Mouse (Mus musculus) kidney, postnatal 4 days (tissue): ENCODE measurements around the gene Fam69a.

Experiments used
- DNase-seq, 2 experiments: peaks; one replicate each; pipeline ENCODE4 v3.0.0; 2021; ENCODE audit warnings: mixed read lengths in 2 of 2

Gene Fam69a

DNA sequence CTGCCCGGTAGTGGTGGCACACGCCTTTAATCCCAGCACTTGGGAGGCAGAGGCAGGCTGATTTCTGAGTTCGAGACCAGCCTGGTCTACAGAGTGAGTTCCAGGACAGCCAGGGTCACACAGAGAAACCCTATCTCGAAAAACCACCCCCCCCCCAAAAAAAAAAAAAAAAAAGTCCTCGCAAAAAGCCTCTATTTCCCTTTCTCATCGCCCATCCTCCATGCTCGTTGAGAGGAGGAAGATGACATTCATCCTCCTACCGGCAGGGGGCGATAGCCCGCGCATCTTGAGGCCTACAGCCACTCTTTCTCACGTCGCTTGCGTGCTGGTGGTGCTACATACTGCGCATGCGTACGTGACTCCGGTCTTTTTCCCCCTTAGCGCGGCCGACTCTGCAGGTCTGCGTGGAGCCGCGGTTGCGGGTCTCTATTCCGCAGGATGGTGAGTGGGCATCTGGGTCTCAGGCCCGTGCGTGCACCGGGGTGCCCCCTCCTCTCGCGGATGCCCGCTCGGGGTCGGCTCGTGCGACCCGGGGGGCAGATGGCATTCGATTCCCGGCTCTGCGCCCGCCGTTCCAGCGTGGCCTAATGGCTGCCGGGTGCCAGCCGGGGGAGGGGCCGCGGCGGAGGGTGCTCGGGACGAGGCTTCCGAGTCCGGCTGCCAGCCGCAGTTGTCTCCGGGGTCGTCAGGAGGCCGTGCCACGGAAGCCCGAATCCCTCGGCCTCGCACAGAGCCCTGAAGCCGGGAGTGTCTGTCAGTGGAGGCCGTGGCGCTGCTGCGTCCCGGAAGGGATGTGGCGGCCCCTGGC, 86.5 kb downstream of the Fam69a start, which contains the start of gene Rpl5:
Gene Rpl5, plus strand, starts transcription at position 297 of the 808 bp plus-strand sequence.
- DNase-seq, result peak; percentile 97

DNA sequence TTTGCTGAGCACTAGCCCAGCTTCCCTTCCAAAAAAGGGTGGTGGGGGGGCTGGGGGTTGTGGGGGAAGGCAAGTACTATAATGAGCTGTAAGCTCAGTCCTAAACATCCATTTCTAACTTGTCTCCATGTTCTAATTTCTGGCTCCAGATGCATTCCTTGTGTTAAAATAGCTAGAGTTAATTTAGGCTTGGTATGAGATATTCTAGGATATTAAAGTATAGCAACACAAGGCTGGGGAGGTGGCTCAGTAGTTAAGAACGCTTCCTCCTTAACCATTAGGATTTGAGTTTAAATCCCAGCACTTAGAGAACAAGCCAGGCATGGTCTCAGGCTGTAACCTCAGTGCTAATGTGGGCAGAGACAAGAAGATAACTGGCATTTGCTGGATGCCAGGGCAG, 90.6 kb downstream of the Fam69a start:
- no peak for DNase-seq

DNA sequence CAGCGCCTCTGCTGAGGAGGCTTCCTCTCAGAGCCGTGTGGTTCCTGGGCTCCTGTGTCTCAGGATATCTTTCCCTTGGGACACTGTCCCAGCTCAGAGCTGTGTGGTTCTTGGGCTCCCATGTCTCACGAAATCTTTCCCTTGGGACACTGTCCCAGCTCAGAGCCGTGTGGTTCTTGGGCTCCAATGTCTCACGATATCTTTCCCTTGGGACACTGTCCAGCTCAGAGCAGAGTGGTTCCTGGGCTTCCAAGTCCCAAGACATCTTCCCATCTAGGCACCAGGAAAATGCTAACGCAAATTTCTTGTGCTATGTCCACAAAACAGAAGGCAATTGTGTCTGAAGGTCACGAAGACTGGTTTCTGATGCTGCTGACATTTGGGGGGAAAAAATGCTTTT, 92.2 kb downstream of the Fam69a start:
- peak in 1 of 2 experiments; percentile 16 for DNase-seq

DNA sequence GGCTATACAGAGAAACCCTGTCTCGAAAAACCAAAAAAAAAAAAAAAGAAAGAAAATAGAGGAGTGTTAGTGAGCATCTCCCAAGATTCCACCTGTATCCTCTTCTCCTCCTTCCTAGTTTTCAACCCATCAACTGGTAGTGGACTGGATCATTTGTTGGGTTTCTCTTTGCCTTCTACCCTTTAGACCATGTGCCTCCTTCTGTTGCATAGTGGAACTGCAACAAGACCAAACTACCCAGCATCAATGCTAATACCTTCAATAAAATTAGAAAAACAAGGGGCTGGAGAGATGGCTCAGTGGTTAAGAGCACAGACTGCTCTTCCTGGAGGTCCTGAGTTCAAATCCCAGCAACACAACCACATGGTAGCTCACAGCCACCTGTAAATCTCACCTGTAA, 95.4 kb downstream of the Fam69a start:
- DNase-seq, result peak in 1 of 2 experiments; percentile 19

DNA sequence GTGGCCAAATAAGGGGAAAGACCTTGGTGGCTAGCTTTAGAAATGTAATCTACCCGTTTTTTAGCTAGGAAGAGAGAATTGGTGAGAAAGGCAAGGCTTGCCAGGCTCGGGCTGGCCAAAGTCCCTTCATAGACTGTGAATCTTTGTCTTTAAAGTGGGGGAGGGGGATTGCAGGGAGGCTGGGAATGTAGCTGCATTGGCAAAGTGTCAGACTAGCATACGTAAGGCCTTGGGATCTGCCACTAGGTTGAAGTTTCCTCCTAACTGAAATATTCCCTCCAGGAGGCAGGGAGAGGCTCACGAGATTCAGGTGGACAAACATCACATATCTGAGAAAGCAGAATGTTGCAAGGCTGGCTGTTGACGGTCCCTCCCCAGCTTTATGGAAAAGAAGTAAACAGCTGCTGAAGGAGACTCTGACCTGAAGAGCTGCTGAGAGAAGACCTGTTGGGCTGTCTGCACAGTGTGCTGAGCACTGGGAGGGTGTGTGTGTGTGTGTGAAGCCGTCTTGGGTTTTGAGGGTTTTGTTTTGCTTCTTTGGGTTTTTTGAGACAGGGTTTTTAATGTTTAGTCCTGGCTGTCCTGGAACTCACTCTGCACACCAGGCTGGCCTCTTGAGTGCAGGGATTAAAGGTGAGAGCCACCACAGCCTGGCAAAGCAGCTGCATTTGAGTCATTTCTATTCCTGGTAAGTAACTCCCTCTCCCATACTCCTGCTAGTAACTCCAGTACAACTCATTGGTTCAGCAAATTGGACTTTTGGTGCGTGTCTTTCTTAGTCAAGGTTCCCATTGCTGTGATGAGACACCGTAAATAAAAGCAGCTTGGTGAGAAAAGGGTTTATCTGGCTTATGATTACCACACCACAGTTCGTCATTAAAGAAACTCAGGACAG, 96.6 kb downstream of the Fam69a start:
- DNase-seq, result peak; percentile 32 to 67

DNA sequence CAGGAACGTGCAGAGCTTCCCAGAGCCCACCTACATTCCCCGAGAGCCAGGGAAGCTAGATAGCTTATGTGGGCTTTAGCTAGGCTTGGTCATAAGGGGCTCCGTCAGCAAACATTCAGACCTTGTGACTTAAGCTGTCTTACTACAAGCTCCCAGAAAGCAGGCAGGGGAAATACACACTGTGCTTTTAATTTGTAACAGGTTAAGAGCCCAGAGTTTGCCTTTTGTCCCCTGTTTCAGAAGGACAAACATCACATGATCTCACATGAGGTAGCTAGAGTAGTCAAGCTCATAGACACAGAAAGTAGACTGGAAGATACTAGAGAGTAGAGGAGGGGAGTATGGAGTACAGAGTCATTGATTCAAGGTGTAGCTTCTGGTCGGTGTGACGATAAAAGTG, 106.2 kb downstream of the Fam69a start:
- peak in 1 of 2 experiments; percentile 29 for DNase-seq

DNA sequence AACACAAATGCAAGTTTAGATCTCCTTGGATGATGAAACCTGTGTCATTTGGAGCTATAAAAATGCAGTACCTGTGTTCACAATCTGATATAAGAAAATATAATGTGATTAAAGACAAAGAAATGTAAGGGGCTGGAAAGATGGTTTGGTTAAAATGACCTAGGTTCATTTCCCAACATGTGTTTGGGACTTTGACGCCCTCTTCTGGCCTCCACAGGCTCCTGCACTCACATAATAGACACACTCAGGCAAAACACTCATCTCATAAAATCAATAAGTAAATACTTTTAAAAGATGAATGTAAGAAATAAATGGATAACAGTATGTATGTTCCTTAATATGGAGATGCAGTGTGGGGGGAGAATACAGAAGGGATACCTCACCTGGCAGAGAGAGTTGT, 109.8 kb downstream of the Fam69a start:
- no peak for DNase-seq

DNA sequence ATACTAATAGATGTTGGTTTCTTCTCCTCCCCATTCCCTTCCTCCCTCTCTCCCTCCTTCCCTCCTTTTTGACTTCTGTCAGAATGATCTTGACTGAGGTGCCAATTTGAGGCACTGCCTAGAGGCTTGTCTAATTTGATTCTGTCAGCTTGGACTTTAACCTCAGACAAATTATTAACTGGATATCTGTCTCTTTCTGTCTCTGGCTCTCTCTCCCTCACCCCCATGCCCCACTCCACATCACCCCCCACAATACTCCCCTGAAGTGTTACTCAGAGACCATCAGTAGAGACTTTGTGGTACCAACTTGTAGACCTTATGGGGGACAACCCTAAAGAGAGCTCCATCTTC, 111.6 kb downstream of the Fam69a start:
- no peak for DNase-seq

DNA sequence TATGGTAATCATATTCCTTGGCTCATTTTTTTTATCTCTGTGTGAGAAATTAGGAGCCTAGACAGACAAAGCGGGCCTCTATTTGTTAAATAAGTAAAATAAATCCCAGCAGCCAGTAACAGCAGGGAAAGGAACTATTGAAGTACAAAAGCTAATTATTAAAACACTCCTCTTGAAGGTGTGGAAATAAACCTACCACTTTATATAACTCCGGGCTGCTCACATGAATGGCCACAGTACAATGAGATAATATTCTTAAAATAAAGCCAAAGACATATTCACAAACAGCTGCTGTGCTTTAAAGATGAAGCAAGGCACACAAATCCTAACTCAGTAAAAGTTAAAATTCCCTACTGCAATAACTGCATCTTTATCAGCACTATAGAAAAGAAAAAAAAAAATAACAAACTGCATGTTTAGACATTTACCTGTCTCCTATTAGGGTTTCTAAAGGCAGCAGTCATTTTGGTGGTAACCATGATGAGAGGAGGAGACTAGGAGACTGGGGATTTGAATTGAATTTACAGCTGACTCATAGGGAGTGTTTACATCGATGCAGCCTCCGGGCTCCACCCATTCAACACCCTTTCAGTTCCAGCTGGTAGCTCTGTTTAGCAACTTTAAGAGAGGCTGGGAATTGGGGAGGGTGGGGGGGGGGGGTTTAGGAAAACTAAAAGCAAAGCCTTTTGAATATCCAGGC, 112.2 kb downstream of the Fam69a start, which contains the start of gene Evi5:
Gene Evi5, minus strand, starts transcription at position 547 of the 700 bp plus-strand sequence.
- DNase-seq, result no peak

DNA sequence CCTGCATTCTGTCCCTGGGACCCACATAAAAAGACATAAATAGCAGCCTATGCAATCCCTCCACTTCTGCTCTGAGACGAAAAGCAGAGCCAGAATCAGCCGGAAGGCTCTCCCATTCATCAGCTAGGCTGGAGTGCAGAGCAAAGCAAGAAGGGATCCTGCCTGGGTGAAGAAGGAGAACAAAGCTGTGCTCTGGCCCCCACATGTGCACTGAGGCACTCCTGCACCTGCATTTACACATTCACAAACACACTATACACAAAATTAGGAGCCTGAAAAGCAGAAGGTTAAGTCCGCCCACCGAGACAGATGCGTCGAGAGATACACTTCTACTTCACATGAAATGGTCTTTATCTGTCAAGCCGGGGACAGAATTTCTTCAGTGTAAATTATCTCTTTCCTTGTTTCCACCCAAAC, 113.0 kb downstream of the Fam69a start:
- DNase-seq, result no peak

DNA sequence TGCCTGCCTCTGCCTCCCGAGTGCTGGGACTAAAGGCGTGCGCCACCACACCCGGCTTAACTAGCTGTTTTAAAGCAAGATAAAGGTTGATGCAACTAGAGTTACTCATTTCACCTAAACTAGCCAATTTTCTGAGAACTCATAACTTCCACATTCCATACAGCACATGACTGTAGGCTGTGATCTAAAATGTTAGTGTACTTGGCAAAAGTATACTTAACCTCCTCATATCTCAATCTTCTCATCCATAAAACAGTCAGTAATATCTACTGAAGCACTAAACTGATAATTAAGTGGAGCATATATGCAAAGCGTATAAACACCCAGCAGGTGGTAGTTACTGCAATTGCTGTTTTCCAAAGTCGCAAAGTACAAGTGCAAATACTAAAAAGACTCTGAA, 113.6 kb downstream of the Fam69a start:
- no peak for DNase-seq

DNA sequence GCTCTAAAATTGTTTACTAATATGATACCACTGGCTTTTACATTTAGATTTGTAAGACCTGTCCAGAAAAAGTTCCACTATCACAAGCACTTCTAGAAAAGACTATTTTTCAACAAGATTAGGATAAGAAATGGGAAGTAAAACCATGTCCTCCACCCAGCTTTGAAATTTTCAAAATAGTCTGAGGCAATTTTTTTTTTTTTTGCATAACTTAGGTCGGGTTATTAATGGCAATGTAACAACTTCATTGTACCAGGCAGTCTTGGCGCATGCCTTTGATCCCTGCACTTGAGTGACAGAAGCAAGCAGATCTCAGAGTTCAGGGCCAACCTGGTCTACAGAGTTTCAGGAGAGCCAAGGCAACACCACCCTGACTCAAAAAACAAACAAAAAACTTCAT, 117.2 kb downstream of the Fam69a start:
- DNase-seq, result no peak

DNA sequence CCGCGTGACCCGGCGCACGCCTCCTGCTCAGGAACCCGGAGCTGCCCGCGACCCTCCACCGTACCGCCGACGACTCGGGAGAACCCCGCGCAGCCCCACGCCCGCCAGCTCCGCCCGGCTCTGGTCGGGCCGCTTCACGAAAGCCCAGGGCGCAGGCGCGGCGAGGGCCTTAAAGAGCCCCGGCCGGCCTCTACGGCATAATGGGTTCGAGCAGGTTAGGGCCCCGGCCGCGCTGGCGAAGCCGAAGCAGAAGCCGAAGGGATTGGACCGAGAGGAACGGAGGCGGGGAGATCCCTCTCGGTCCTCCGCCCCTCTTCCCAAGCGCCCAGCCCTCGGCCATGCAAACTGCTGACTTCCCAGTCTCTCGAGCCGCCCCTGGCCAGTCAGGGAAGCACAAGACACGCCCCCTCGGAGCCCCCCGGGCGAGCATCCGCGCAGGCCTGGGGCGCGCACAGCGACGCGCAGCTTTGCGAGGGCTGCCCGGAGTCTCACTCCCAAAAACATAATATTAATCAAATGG, 117.9 kb downstream of the Fam69a start:
- peak; percentile 93 to 96 for DNase-seq

DNA sequence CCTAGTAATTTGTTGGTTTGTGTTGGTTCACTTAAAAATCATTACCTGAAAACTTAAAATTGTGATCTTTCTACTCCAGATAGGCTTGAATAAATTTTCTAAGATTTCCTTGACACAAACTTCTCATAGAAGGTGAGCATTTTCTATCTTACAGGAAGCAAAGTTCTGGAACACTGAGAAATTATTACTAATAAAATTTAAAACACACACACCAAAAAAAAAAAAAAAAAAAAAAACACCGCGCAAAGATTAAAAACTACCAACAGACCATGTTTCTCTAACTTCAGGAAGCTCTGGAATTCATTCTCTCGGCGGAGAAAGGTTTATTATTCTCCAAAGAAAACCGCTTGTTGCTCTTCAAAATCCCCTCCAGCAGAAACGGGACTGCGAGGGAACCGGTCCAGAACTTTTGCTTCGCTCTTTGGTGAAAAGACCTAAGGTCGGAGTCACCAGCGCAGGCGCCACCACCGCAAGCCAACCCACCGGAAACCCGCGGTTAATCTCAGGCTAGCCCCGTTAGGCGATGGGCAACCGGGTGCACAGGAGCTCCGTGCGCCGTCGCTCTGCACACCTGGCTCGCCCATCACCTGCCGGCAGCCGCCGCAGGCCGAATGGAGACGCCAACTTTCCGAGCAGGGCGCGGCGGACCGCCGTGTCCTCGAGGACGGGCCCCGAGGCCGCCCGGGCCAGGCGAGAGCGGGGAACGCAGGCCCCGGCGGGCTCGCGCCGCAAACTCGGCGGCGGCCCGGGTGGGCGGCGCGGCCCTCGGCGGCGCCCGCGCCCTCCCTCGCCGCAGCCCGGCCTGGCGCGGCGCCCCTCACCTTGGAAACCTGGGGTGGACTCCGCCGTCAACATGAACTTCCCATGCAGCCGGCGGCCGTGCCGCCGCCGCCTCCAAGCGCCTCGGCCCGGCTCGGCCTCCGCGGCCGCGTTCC, 118.6 kb downstream of the Fam69a start:
- DNase-seq, result peak; percentile 72 to 80

DNA sequence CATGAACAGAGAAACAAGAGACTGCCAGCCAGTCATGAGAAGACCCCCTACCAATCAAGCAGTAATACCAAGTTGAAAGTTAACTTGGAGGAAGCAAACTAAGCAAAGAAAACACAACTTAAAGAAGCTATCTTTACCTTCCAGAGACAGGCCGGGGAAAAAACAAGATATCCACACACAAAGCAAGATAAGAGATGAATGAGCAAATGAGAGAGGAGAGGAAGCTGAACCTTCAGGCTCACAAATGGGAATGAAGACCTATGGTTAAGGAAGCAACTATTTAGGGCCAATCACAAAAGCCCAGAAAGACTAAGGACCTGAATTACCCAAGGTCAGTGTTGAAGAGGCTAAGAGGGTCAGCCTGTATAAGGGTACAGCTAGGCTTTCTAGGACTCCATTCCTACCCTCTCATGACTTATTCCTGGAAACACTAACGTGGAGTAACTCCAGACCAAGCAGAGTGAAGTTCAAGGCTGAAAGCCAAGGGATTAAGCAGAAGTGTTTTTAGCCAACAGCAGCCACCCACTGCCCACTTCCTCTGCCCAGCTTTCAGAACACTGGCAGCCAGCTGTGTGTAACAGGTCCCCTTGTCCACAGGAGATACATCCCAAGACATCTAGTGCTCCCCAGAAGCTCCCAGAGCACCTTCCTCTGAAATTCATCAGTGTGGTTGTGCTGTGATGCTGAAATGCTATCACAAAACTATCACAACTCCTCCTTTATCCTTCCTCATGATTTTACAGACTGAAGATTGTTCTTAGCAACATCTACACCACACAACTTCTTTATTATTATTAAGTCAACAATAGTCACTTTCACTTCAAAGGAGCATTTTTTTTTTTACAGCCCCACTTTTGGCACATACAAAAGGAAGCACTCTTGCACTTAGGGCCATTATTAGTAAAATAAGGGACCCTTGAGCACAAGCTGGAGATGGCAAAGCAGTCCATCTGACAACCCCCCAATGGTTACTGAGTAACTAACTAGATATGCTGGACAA, 120.5 kb downstream of the Fam69a start:
- no peak for DNase-seq

DNA sequence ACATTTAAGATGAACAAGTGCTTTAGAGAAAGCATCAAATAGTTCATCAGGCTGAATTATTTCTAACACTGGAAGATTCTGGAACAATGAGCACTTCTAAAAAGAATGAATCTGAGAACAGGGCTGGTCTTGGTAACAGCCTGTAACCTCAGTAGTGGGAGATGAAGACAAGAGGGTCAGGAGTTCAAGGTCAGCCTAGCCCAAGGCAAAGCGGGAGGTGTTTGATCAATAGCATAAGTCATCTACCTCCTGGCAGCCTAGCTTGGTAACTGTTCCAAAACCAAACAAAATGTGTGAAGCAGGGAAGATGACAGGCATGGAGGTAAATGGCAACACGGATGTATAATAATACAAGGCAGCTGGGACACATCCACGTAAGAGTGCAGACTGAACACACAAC, 122.9 kb downstream of the Fam69a start:
- DNase-seq, result no peak

DNA sequence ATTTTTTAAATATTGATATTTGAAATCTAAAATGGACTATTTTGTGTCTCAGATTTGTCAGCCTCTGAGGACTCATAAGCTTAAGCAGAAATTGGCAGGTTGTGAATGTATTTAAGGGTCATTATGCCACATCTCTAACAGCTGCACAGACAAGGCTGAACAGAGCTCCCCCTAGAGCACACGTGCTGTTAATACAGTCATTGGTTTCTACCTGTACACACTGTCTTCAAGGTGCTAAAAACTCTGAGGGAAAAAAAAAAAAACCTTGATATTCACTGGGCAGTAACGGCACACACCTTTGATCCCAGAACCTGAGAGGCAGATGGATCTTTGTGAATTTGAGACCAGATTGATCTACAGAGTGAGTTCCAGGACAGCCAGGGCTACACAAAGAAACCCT, 127.9 kb downstream of the Fam69a start:
- no peak for DNase-seq
